Mouse (Mus musculus): ENCODE measurements around the gene Esrra.

GRCm38 (mm10) chr19:6926559-6927255 is 5.1 kb upstream of the Esrra start:
- TF ChIP-seq CTCF (IDR thresholded peaks at IDR 0.05; ENCODE audit: extremely low read depth, insufficient read depth, low read length) (no peak), POLR2A (IDR thresholded peaks at IDR 0.05; ENCODE audit: extremely low read depth, insufficient read depth, low read length) (no peak)
